Mouse (Mus musculus) retina, embryonic 14.5 days (tissue): ENCODE data around the gene Rorc.

Experiments
- DNase-seq: peaks from one replicate; pipeline ENCODE4 v3.0.0-alpha.2; 2015; ENCODE audit warnings: low spot score

Gene Rorc

GRCm38 (mm10) chr3:94434305-94434704, 61.7 kb downstream of the Rorc start:
- no peak for DNase-seq

- no peak for DNase-seq
Observed at GRCm38 (mm10) chr3:94436420-94436819, 63.8 kb downstream of the Rorc start.

GRCm38 (mm10) chr3:94441182-94441581, 68.6 kb downstream of the Rorc start:
- peak; percentile 51 for DNase-seq

GRCm38 (mm10) chr3:94442951-94443596, 70.5 kb downstream of the Rorc start, which contains the start of gene Mrpl9:
TSS of gene Mrpl9 (plus strand) at chr3:94443318.
- DNase-seq: peak; percentile 99

DNA sequence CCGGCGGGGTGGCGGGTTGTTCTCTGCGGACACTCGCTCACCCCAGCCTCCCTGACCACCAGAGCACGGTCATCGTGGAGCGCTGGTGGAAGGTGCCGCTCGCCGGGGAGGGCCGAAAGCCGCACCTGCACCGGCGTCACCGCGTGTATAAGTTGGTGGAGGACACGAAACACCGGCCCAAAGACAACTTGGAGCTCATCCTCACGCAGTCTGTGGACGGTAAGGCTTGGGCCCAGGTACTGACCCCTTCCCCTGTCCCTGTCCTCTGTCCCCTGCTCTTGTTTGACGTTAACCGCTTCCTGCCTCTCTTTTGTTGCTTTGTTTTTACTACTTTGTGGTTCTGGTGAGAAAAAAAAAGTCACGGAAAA, 71.0 kb downstream of the Rorc start, which contains the start of gene Oaz3:
Oaz3 (minus strand) TSS at position 319 of the 368 bp plus-strand sequence.
- DNase-seq: no peak
